Mouse (Mus musculus) cerebellum, adult 2 months (tissue): Measurements from ENCODE around the gene Ctsa. TPM values are rescaled to one million over a fixed set of nuclear protein-coding genes. Genes with fewer than 3 reads are reported as not detected.

Experiments
- DNase-seq, 2 experiments: peaks; one replicate each; pipeline ENCODE4 v3.0.0; 2021
- H3K27ac ChIP-seq: fragments of 200-500 bp; 2 replicates; pipeline ENCODE4 v1.5.1; 2012; ENCODE audit warnings: low read length, control low read depth, inconsistent platforms; ENCODE audit not compliant: insufficient read depth
- H3K27me3 ChIP-seq: fragments of 200-500 bp; 2 replicates; pipeline ENCODE4 v1.6.1; 2012; ENCODE audit warnings: inconsistent platforms, mild to moderate bottlenecking, low read length, moderate library complexity; ENCODE audit not compliant: control insufficient read depth, insufficient read depth
- H3K4me1 ChIP-seq: fragments of 200-500 bp; 2 replicates; pipeline ENCODE4 v1.6.1; 2011; ENCODE audit warnings: low read length; ENCODE audit not compliant: control insufficient read depth, insufficient read depth
- H3K4me3 ChIP-seq: fragments of 200-500 bp; replicated peaks from 2 replicates; pipeline ENCODE3; 2011; ENCODE audit warnings: mild to moderate bottlenecking, low read depth, low read length, control low read depth; ENCODE audit not compliant: insufficient read depth
- CTCF ChIP-seq: fragments of 200-500 bp; IDR thresholded peaks from 2 replicates; pipeline ENCODE4 v1.5.1; 2011; ENCODE audit warnings: low read depth, mild to moderate bottlenecking, control low read depth, low read length, moderate library complexity, borderline replicate concordance; ENCODE audit not compliant: insufficient read depth
- POLR2A ChIP-seq: fragments of 200-500 bp; IDR thresholded peaks from 2 replicates; pipeline ENCODE4 v1.6.1; 2011; ENCODE audit warnings: low read length, control low read depth, borderline replicate concordance; ENCODE audit not compliant: insufficient read depth
- WGBS: fragments of 180-500 bp; shearing (Covaris S2); methylation state at CpG from one replicate; pipeline ENCODE4 v1.1.7; 2018; 5-methylcytosine and 5-hydroxymethylcytosine counted together
- polyA plus RNA-seq: library from polyadenylated mRNA; depleted of rRNA; stranded (reverse); fragments of >200 nt; gene quantifications from 2 replicates; pipeline ENCODE4 v1.2.3, GENCODE M21; 2012

The Ctsa gene
- polyA plus RNA-seq, 1 experiment, result 177 TPM

GRCm38 (mm10) chr2:164815348-164815747 lies 17.3 kb upstream of the Ctsa start:
- no peaks in the 10 kb centered on the region for H3K27me3 ChIP-seq
- DNase-seq, result no peak
- TF ChIP-seq POLR2A, result no peak
- no peak for TF ChIP-seq CTCF
- 90% methylated on average over 5 of the region's 5 CpGs for WGBS
- no peak overlapping the region for H3K27ac ChIP-seq
- no peak overlapping the region for H3K4me3 ChIP-seq
- no peaks in the 10 kb centered on the region for H3K4me1 ChIP-seq

DNA sequence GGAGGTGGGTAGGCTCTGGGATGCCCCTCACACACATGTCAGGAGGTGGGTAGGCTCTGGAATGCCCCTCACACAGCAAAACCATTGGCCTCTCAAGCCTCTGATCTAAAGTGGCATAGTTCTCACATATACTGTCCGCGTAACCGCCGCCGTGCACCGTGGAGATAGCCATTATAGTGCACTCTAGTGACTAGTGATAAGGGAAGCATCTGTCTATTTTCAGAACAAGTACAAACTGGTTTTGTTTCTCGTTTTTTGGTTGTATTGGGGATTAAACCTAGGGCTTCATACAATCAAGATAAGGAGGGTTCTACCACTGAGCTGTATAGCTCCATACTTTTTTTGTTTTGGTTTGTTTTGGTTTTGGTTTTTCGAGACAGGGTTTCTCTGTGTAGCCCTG lies 16.9 kb upstream of the Ctsa start:
- 88% methylated on average over 8 of the region's 8 CpGs for WGBS

GRCm38 (mm10) chr2:164817206-164817605 lies 15.5 kb upstream of the Ctsa start:
- Histone ChIP-seq H3K4me3 (no peak overlapping the region), H3K27me3 (no peaks in the 10 kb centered on the region), H3K4me1 (peaks cover 10% of the 10 kb centered on the region), H3K27ac (no peak overlapping the region)
- 92% methylated on average over 6 of the region's 6 CpGs for WGBS
- no peak for TF ChIP-seq POLR2A
- no peak for TF ChIP-seq CTCF
- no peak for DNase-seq

More for the DNA sequence above, 16.9 kb upstream of the Ctsa start:
- no peak overlapping the region for H3K27ac ChIP-seq
- DNase-seq, result no peak
- H3K27me3 ChIP-seq, result no peaks in the 10 kb centered on the region
- H3K4me3 ChIP-seq, result no peak overlapping the region
- H3K4me1 ChIP-seq, result peaks cover 2% of the 10 kb centered on the region; the same call in 1 of the 2 replicates
- no peak for TF ChIP-seq CTCF
- TF ChIP-seq POLR2A, result no peak

GRCm38 (mm10) chr2:164817703-164818102 lies 15.0 kb upstream of the Ctsa start:
- 89% methylated on average over 5 of the region's 5 CpGs for WGBS
- Histone ChIP-seq H3K27ac (no peak overlapping the region), H3K4me1 (peaks cover 10% of the 10 kb centered on the region), H3K4me3 (no peak overlapping the region), H3K27me3 (no peaks in the 10 kb centered on the region)
- DNase-seq, result no peak
- TF ChIP-seq CTCF (no peak), POLR2A (no peak)

- peak; percentile 44 to 48 for DNase-seq
- whole genome bisulfite sequencing, result 22% methylated on average over 6 of the region's 6 CpGs
- no peaks in the 10 kb centered on the region for H3K27me3 ChIP-seq
- TF ChIP-seq POLR2A (no peak), CTCF (no peak)
- no peak overlapping the region for H3K4me3 ChIP-seq
- H3K27ac ChIP-seq, result no peak overlapping the region; the same call in 1 of the 2 replicates
- peaks cover 16% of the 10 kb centered on the region for H3K4me1 ChIP-seq
These were observed 11.6 kb upstream of the Ctsa start for GRCm38 (mm10) chr2:164821060-164821459.

GRCm38 (mm10) chr2:164822636-164823165 lies 10.0 kb upstream of the Ctsa start, which contains the start of gene Zswim1:
Gene Zswim1, plus strand, starts transcription at chr2:164822686.
- WGBS, result 2% methylated on average over 32 of the region's 32 CpGs

GRCm38 (mm10) chr2:164823181-164823585 lies 9.5 kb upstream of the Ctsa start:
- WGBS, result 1% methylated on average over 10 of the region's 10 CpGs
- no peak for DNase-seq
- Histone ChIP-seq H3K27ac (peak overlapping the region; percentile 86), H3K4me1 (peaks cover 20% of the 10 kb centered on the region), H3K4me3 (peak overlapping the region; percentile 98), H3K27me3 (no peaks in the 10 kb centered on the region)
- TF ChIP-seq CTCF (no peak), POLR2A (no peak)

More at GRCm38 (mm10) chr2:164822636-164823165, 10.0 kb upstream of the Ctsa start, which contains the start of gene Zswim1:
- H3K27me3 ChIP-seq, result no peaks in the 10 kb centered on the region
- peak; percentile 94 for TF ChIP-seq POLR2A
- TF ChIP-seq CTCF, result no peak
- peak within 1 kb of the TSS; percentile 98 for H3K4me3 ChIP-seq
- peak within 1 kb of the TSS; percentile 86 for H3K27ac ChIP-seq
- H3K4me1 ChIP-seq, result peaks cover 20% of the 10 kb centered on the region
- DNase-seq, result peak; percentile 100

GRCm38 (mm10) chr2:164823969-164824368 lies 8.7 kb upstream of the Ctsa start:
- peak overlapping the region; percentile 17 for H3K4me3 ChIP-seq

More at GRCm38 (mm10) chr2:164823969-164824368, 8.7 kb upstream of the Ctsa start:
- peaks cover 20% of the 10 kb centered on the region for H3K4me1 ChIP-seq
- no peak overlapping the region for H3K27ac ChIP-seq
- H3K27me3 ChIP-seq, result no peaks in the 10 kb centered on the region
- WGBS, result 92% methylated on average over 4 of the region's 4 CpGs
- no peak for TF ChIP-seq POLR2A
- no peak for TF ChIP-seq CTCF
- DNase-seq, result no peak
